Mouse (Mus musculus) frontal cortex, adult (tissue): ENCODE data around the gene Fmod.
A peak's percentile ranks its signal among the peaks of the same experiment; 100 is the strongest.

Experiments
- ATAC-seq: cut with Nextera tagmentation; 2 replicates; pipeline ENCODE4 v1.9.2; 2017; ENCODE audit warnings: mild to moderate bottlenecking, moderate library complexity, mixed read lengths; ENCODE audit not compliant: low TSS enrichment

Fmod gene

DNA sequence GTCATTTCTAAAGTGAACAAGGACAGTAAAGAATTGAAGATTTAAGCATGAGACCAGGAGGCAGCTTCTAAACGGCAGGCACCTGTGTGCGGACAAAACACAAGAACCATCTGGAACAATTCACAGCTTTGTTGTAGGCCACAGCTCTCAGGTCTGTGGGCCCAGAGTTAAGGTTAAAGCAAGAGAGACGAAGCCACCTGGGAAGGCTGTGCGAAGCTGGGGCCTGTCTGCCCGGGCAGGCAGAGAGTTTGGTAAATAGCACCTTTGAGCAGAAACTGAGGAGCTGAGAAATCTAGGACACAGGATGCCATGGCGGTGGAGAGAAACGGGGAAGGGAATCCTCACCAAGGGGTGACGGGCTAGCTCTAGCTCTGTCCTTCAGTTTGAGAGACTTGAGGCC is 38.5 kb downstream of the Fmod start:
- no peak for ATAC-seq

DNA sequence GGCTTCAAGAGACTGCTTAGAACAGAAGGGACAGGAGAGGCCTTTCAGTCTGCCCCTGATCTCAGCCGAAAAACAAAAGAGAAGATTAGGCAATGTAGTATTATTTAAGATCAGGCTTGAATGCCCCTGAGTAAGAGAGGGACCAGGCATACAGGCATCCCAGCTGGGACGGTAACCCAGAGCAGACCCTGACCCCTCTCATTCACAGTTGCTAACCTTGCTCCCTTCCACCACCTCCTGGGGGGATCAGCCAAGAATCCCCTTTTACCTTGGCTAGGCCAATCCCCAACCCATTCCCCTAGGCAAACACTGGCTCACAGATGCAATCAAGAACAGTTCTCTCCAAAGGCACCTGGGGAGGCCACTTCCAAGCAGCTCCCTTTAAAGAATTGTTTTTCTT is 39.7 kb downstream of the Fmod start:
- no peak for ATAC-seq

GRCm38 (mm10) chr1:134077389-134078060 is 40.5 kb downstream of the Fmod start:
- no peak for ATAC-seq

- no peak for ATAC-seq
Measured at GRCm38 (mm10) chr1:134078061-134078795, 41.2 kb downstream of the Fmod start.

GRCm38 (mm10) chr1:134078802-134079476 is 41.9 kb downstream of the Fmod start, which contains the start of gene Btg2:
Btg2 (minus strand) TSS chr1:134079120.
- peak; percentile 67 for ATAC-seq

GRCm38 (mm10) chr1:134079477-134080163 is 42.6 kb downstream of the Fmod start:
- no peak for ATAC-seq

GRCm38 (mm10) chr1:134080406-134080805 is 43.4 kb downstream of the Fmod start:
- ATAC-seq, result no peak

- no peak for ATAC-seq
Measured at GRCm38 (mm10) chr1:134080881-134081450, 43.9 kb downstream of the Fmod start.

GRCm38 (mm10) chr1:134082987-134083516 is 46.0 kb downstream of the Fmod start:
- ATAC-seq, result peak; percentile 72

DNA sequence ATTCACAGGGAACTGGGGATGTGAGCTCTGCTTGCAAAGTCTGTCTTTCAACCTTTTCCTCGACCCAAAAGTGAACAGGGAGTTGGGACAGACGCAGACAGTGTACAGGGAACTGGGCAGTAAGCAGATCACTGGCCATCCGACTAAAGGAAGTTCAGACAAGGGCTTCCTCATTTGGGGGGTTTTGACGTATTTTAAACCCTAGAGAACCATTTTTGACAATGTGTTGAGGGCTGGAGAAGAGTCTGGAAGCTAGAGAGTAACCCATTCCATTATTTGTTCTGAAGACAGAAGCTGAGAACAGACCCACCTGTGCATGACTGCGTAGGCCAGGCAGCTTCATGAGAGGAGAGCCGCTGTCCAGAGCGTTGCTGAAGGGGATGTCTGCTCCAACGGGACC is 46.6 kb downstream of the Fmod start:
- no peak for ATAC-seq

GRCm38 (mm10) chr1:134084128-134084527 is 47.1 kb downstream of the Fmod start:
- no peak for ATAC-seq

GRCm38 (mm10) chr1:134086017-134086416 is 49.0 kb downstream of the Fmod start:
- no peak for ATAC-seq

GRCm38 (mm10) chr1:134086811-134087398 is 49.9 kb downstream of the Fmod start:
- no peak for ATAC-seq

GRCm38 (mm10) chr1:134089074-134089473 is 52.0 kb downstream of the Fmod start:
- no peak for ATAC-seq

GRCm38 (mm10) chr1:134091851-134092250 is 54.8 kb downstream of the Fmod start:
- no peak for ATAC-seq

- no peak for ATAC-seq
Measured at GRCm38 (mm10) chr1:134092368-134092767, 55.3 kb downstream of the Fmod start.

DNA sequence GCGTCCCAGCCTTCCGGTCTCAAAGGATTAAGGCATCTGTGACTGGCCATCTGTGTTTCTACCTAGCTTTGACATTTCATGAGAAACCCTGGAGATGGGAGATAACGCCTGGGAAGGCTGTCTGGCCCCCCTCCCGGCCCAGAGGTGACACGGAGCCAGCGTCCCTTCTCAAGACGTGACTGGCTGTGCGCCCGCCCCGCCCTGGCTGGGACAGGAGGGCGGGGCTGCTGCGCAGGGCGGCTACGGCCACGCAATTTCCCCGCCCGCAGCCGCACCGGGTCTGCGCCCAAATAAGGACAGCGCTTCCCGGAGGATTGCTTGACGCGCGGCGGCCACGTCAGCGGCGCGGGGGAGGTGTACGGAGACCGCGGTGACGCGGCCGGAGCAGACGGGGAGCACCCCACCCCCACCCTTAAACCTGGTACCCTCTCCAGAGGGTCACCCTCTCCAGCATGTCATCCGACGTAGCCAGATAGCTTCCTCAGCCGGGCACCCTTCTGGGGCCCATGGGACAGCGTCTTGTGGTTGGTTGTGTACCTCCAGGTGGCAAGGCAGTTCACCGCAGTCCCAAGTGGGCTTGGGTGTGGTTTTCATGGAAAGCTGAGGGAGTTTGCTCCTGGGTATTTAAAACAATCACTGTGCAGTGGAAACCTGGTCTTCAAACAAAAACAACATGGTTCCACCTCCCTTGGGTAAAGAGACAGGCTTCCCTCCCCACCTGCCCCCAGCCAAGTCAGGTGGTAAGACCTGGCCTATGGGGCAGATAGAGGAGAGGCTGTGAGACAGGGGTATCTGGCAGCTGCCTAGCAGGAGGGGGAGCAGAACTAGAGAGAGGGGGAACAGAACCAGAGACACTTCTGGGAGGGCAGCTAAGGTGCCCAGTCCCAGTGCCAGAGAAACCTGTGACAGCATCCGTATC is 56.1 kb downstream of the Fmod start:
- peak; percentile 88 for ATAC-seq

DNA sequence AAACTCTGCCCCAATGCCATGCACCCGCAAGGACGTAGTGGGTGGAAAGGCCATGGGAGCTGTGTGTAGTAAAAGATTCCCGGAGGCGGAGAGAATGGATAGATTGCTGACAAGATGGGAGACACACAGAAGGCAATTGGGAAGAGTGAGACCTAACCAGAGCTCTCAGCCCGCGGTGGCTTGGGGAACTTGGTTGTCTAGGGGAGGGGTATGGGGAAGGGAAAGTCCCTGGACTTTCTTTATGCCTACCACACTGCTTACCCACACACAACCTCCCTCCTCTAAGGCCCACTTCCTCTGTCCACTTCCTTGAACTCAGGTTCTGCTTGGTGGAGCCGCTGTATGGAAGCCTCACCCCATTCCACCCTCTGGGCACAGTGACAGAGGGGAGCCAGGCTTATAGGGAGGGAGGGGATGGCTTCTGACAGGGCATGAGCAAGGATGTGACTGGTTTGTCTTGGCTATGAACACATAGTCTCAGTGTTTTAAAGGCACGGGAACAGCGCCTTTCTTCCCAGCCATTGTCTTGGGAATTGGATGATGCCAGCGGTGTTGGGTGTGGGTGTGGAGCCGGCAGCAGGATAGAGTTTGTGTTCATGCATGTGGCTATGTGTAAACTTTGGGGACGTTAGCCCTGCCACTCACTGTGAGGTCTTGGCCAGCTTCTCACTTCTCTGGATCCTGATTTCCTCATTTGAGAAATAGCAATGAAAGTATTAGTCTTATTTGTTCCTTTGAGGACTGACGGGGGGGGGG is 56.9 kb downstream of the Fmod start:
- ATAC-seq, result no peak

- ATAC-seq, result no peak
Measured at GRCm38 (mm10) chr1:134095033-134095612, 58.1 kb downstream of the Fmod start.
